Mouse (Mus musculus) embryonic facial prominence, embryonic 15.5 days (tissue): Measurements from ENCODE around the gene Csf1. TPM values are rescaled to one million over a fixed set of nuclear protein-coding genes. Genes with fewer than 3 reads are reported as not detected.

ENCODE experiments used
- ATAC-seq: fragments of 200-750 bp; cut with Nextera tagmentation; 2 replicates; pipeline ENCODE4 v1.8.0; 2017; ENCODE audit warnings: low read depth, moderate TSS enrichment; ENCODE audit not compliant: insufficient number of reproducible peaks, low FRiP score, low TSS enrichment
- H3K27ac ChIP-seq: fragments of 300-500 bp; sonication (generic); replicated peaks from 2 replicates; pipeline ENCODE4 v1.5.1; 2015; ENCODE audit warnings: mild to moderate bottlenecking, inconsistent platforms
- H3K27me3 ChIP-seq: fragments of 300-500 bp; sonication (generic); 2 replicates; pipeline ENCODE4 v1.6.1; 2015; ENCODE audit warnings: inconsistent platforms
- H3K36me3 ChIP-seq: fragments of 300-500 bp; sonication (generic); 2 replicates; pipeline ENCODE4 v1.6.1; 2015; ENCODE audit warnings: mild to moderate bottlenecking, inconsistent platforms
- H3K4me1 ChIP-seq: fragments of 300-500 bp; sonication (generic); 2 replicates; pipeline ENCODE4 v1.6.1; 2015; ENCODE audit warnings: inconsistent platforms
- H3K4me2 ChIP-seq: fragments of 300-500 bp; sonication (generic); replicated peaks from 2 replicates; pipeline ENCODE4 v1.6.1; 2015; ENCODE audit warnings: mild to moderate bottlenecking, inconsistent platforms
- H3K4me3 ChIP-seq: fragments of 300-500 bp; sonication (generic); replicated peaks from 2 replicates; pipeline ENCODE4 v1.5.1; 2015; ENCODE audit warnings: mild to moderate bottlenecking, inconsistent platforms
- H3K9ac ChIP-seq: fragments of 300-500 bp; sonication (generic); 2 replicates; pipeline ENCODE4 v1.6.1; 2015; ENCODE audit warnings: inconsistent platforms
- H3K9me3 ChIP-seq: fragments of 300-500 bp; sonication (generic); replicated peaks from 2 replicates; pipeline ENCODE4 v1.6.1; 2016; ENCODE audit warnings: inconsistent platforms
- WGBS: fragments of 180-500 bp; shearing (Covaris S2); methylation state at CpG from one replicate; pipeline ENCODE4 v1.1.7; 2015; 5-methylcytosine and 5-hydroxymethylcytosine counted together
- polyA plus RNA-seq: library from polyadenylated mRNA; unstranded; fragments of >200 nt; fragmentation: Nextera tagmentation; extraction: Ambion mirVana; gene quantifications from 2 replicates; pipeline ENCODE4 v1.2.1, GENCODE M21; 2015

Csf1 gene
- polyA plus RNA-seq, 1 experiment from 2014 or later: 18.5 TPM

GRCm38 (mm10) chr3:107701767-107702394 is 58.4 kb downstream of the Csf1 start:
- H3K9me3 ChIP-seq: no peaks in the 10 kb centered on the region
- WGBS: 88% methylated on average over 1 of the region's 1 CpGs

GRCm38 (mm10) chr3:107700625-107701024 is 59.6 kb downstream of the Csf1 start:
- 88% methylated on average over 2 of the region's 2 CpGs for WGBS
- H3K9me3 ChIP-seq: no peaks in the 10 kb centered on the region
- H3K4me1 ChIP-seq: peaks cover 7% of the 10 kb centered on the region; the same call in 1 of the 2 replicates
- no peak overlapping the region for H3K4me2 ChIP-seq
- no peak overlapping the region for H3K4me3 ChIP-seq
- H3K27ac ChIP-seq: no peak overlapping the region
- H3K36me3 ChIP-seq: no peaks in the 10 kb centered on the region
- ATAC-seq: no peak
- H3K27me3 ChIP-seq: no peaks in the 10 kb centered on the region
- H3K9ac ChIP-seq: no peak overlapping the region

More at GRCm38 (mm10) chr3:107701767-107702394, 58.4 kb downstream of the Csf1 start:
- H3K4me3 ChIP-seq: no peak overlapping the region
- H3K4me1 ChIP-seq: peaks cover 7% of the 10 kb centered on the region; the same call in 1 of the 2 replicates
- ATAC-seq: no peak
- H3K36me3 ChIP-seq: no peaks in the 10 kb centered on the region
- no peak overlapping the region for H3K27ac ChIP-seq
- H3K4me2 ChIP-seq: no peak overlapping the region
- no peaks in the 10 kb centered on the region for H3K27me3 ChIP-seq
- no peak overlapping the region for H3K9ac ChIP-seq

- peak overlapping the region; percentile 17; the same call in 1 of the 2 replicates for H3K4me2 ChIP-seq
- no peak; the same call in 1 of the 2 replicates for ATAC-seq
- peaks cover 25% of the 10 kb centered on the region for H3K4me1 ChIP-seq
- H3K9me3 ChIP-seq: no peaks in the 10 kb centered on the region
- H3K36me3 ChIP-seq: no peaks in the 10 kb centered on the region
- no peaks in the 10 kb centered on the region for H3K27me3 ChIP-seq
- no peak overlapping the region for H3K27ac ChIP-seq
- 40% methylated on average over 3 of the region's 3 CpGs for WGBS
- peak overlapping the region; percentile 89; the same call in 1 of the 2 replicates for H3K4me3 ChIP-seq
- no peak overlapping the region for H3K9ac ChIP-seq
These were observed 63.4 kb downstream of the Csf1 start for GRCm38 (mm10) chr3:107696910-107697309.

DNA sequence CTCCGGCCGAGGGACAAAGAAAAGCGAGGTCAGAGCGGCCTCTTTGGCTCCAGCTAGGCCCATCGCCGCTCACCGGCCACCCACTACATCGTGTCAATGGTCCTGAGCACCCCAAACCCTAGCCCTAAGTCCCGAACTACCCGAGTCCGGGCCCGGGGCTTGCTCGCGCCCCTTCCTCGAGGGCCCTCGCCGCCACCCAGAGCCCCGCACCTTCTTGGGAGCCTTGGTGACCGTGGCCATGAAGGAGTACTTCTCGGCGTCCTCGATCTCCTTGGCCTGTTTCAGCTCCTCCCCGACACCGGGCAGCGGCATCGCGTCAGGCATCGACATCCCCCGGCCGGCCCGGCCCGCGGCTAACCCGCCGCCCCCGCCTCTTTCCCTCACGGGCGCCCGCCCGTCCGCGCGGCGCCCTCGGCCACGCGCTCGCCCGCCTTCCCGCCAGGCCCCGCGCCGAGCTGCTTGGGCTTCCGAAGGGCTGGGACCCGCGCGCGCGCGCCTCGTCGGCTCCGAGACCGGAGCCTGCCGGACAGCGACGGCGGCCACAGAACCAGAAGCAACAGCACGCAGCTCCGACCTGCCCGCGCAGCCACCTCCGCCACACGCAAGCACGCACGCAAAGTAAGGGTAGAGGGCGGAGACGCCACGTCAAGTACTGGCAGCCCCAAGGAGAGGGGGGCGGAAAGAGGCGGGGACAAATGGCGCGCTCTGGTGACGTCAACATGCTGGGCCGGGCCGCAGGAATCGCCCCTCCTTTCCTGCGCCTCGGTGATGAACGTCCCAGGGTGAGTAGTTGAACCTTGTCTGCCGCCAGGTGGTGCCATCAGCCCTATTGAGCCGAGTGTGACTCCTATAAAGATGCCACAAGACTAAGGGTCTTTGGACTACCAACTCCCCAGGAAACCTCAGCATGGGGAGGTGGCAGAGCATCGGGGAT is 64.1 kb downstream of the Csf1 start, which contains the start of gene Ahcyl1:
Ahcyl1 (minus strand) TSS at position 613 of the 934 bp plus-strand sequence.
- Histone ChIP-seq H3K4me3 (peak within 1 kb of the TSS; percentile 89), H3K4me2 (peak within 1 kb of the TSS; percentile 65), H3K4me1 (peaks cover 25% of the 10 kb centered on the region), H3K27ac (peak within 1 kb of the TSS; percentile 96), H3K27me3 (no peaks in the 10 kb centered on the region), H3K9me3 (no peaks in the 10 kb centered on the region), H3K36me3 (no peaks in the 10 kb centered on the region), H3K9ac (peak within 1 kb of the TSS; percentile 97)
- WGBS: under 1% methylated on average over 92 of the region's 93 CpGs
- ATAC-seq: peak; percentile 98

DNA sequence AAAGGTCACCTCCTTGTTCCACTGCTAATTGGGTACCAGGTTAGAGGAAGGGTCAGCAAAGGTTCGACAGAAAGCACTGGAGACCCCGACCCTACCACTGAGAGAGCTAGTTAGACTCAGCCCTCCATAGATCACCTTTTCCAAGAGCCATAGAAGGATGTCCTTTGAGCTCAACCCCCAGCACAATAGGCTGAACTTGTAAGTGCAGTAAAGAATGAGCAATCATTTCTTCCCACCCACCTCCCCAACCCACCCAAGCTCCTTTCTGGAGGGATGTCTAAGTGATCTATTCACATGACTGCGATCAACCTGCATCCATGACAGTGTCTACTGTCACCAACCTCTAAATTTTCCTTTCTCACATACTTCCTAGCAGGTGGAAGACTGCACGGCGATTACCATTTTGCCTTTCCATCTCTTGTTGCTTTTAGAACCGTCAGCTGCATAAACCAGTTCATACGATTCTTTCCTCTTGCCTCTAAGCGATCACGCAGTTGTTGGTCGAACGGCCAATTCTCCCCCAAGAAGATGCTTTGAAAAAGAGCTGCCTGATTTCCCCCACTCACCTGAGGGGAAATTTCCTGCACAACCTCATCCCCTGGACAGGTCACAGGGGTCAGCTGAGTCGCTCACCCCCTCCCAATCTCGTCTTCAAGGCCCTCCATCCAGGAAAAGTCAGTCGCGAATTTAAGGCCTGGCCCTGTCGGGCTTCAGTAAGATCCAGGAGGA is 64.9 kb downstream of the Csf1 start:
- peak overlapping the region; percentile 65 for H3K4me2 ChIP-seq
- WGBS: 6% methylated on average over 16 of the region's 16 CpGs
- no peak for ATAC-seq

DNA sequence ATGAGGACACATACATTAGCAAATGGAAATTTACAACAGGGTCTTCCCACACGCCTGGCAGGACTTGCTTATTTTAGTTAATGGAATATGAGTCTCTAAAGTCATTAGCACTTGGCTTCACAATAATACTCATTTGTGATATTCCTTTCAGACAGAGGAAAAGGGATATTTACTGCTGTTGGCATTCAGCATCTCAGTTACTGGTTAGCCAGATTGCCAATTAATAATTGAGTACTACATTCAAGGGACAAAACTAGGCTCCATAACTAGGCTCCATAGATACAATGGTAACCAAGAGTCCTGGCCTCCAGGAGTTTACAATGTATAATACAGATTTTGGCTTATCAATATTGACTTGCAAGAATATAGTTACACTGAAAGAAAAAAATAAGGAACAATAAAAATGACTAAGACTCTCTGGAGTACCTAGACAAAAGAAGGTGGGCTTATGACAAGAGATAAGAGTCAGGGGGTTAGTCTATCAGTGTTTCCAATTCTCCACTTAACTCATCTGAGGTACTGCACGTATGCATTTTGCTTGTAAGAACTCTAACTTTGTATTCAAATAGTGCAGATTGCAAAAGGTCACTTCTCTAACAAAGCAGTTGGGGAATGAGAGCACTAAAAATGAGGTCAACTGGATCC is 65.9 kb downstream of the Csf1 start:
- H3K9ac ChIP-seq: no peak overlapping the region

More for the DNA sequence above, 64.9 kb downstream of the Csf1 start:
- no peaks in the 10 kb centered on the region for H3K27me3 ChIP-seq
- peak overlapping the region; percentile 97 for H3K9ac ChIP-seq
- no peaks in the 10 kb centered on the region for H3K36me3 ChIP-seq
- H3K9me3 ChIP-seq: no peaks in the 10 kb centered on the region
- H3K4me3 ChIP-seq: peak overlapping the region; percentile 89
- H3K27ac ChIP-seq: peak overlapping the region; percentile 96
- peaks cover 33% of the 10 kb centered on the region for H3K4me1 ChIP-seq

More for the DNA sequence above, 65.9 kb downstream of the Csf1 start:
- 65% methylated on average over 2 of the region's 2 CpGs for WGBS
- no peak for ATAC-seq
- Histone ChIP-seq H3K36me3 (no peaks in the 10 kb centered on the region), H3K9me3 (no peaks in the 10 kb centered on the region), H3K4me3 (peak overlapping the region; percentile 89), H3K4me1 (peaks cover 43% of the 10 kb centered on the region), H3K27me3 (no peaks in the 10 kb centered on the region), H3K4me2 (peak overlapping the region; percentile 65), H3K27ac (no peak overlapping the region)

Other genes with a start within 250 kb of the Csf1 start
- 6.7 and 8.0 TPM in 2 replicates for gene Slc6a17, start 242.5 kb downstream of the Csf1 start, polyA plus RNA-seq
- gene Ubl4b, start 205.4 kb downstream of the Csf1 start, polyA plus RNA-seq: 0.12 TPM in 1 of 2 replicates, not detected in the other
- gene Alx3, start 165.4 kb downstream of the Csf1 start, polyA plus RNA-seq: 17.2 and 20.1 TPM in 2 replicates
- not detected in 2 replicates for gene Gm10961, start 129.1 kb downstream of the Csf1 start, polyA plus RNA-seq
- 52.4 and 55.8 TPM in 2 replicates for gene Strip1, start 128.8 kb downstream of the Csf1 start, polyA plus RNA-seq
- gene Ahcyl1, start 63.9 kb downstream of the Csf1 start, polyA plus RNA-seq: 81.1 and 85.2 TPM in 2 replicates
- not detected in 2 replicates for gene Eps8l3, start 116.8 kb upstream of the Csf1 start, polyA plus RNA-seq
- gene Gstm5, start 135.4 kb upstream of the Csf1 start, polyA plus RNA-seq: 213 and 231 TPM in 2 replicates
- 13.7 and 14.4 TPM in 2 replicates for gene Gstm7, start 171.3 kb upstream of the Csf1 start, polyA plus RNA-seq
- 6.6 and 6.7 TPM in 2 replicates for gene Gstm6, start 183.3 kb upstream of the Csf1 start, polyA plus RNA-seq
- not detected in 2 replicates for gene Gstm3, start 208.8 kb upstream of the Csf1 start, polyA plus RNA-seq
- 60.2 and 73.5 TPM in 2 replicates for gene Gstm2, start 226.0 kb upstream of the Csf1 start, polyA plus RNA-seq